Mouse (Mus musculus) heart, postnatal 25 days (tissue): Measurements from ENCODE around the gene Afap1. TPM values are rescaled to one million over a fixed set of nuclear protein-coding genes. Genes with fewer than 3 reads are reported as not detected.
A peak's percentile ranks its signal among the peaks of the same experiment; 100 is the strongest.

Experiments used
- DNase-seq: peaks from one replicate; pipeline ENCODE4 v3.0.0; 2022; ENCODE audit warnings: low spot score
- intact Hi-C: fragments of 180-260 bp; cut with DNase I; formaldehyde crosslinking; loops from one replicate; pipeline ENCODE4 v1.15.1; 2025
- total RNA-seq, 2 experiments: library from RNA; stranded (reverse); gene quantifications; 2 replicates each; pipeline ENCODE4 v1.2.3; 2021

Gene Afap1
- total RNA-seq, 2 experiments from 2014 or later, result 22.8 to 23.9 TPM

DNA sequence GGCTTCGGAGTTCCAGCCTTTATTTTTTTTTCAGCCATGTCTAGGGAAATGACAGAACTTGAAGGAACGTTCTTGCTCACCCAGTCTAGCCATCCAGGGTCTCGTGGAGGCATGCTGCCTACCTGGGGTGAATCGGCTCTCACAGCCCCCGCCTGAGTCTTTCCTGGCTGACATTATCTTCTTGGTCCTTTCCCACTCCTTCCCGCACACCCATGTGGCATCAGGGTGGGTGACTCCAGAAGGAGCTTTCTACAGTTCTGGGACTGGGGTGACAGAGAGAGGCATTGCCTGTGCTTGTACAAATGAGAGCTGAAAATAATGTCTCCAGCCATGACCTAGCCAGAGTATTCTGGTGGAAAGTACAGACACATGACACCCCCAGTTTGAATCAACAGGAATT is 28.0 kb downstream of the Afap1 start:
- intact Hi-C loops, result loop anchor here (2.0 kb wide), 1 partner anchor 26 kb away; no protein-coding TSS in a partner anchor
- DNase-seq, result no peak

DNA sequence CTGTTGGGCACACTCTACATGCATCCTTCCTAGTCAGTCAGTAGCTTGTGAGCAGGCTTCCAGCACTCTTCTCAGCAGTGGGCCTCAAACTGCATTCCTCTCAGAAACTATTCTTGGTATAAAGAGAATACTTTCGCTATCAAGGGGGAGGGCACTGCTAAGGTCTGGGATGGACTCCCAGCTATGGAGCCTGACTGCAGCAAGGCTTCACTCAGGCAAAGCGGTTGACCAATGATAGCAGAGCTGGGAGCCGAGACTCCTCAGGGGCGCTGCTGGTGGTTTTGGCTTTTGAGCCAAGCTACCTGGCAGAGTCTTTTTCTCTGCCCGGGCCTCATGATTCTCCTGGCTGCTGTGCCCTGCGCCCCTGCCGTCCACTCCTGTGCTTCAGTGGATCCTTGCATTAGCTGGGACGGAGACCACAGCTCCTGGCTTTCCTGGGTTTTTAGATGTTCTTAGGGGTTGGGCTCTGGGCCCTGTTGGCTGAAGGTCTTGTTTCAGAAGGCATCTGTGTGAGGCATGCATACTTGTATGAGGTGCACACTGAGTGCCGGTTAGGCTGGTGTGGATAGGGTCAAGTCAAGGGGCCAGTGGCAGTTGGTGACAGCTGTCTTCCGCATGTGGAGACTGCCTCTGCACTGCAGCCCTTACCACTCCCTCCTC is 28.6 kb downstream of the Afap1 start:
- peak; percentile 56 for DNase-seq
- intact Hi-C loops, result loop anchor here (2.0 kb wide), 1 partner anchor 27 kb away; no protein-coding TSS in a partner anchor

DNA sequence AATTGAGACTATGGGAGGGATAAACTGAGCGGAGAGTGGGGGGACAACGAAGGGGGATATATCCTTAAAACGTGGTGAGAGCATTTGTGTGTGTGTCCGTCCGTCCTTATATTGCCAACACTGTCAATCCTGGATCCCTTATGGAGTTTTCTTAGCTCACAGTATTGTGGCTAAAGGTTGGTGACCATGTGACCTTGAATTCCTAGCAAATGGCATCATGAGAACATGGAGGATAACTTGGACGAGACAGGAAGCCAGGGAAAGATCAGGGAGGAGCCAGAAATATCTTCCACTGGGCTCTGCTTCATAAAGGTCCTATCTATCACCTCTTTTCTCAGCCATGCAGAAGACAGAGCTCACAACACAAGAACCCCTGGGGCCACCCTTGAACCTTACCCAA is 30.3 kb downstream of the Afap1 start:
- no peak for DNase-seq
- intact Hi-C loops, result no loop called here

DNA sequence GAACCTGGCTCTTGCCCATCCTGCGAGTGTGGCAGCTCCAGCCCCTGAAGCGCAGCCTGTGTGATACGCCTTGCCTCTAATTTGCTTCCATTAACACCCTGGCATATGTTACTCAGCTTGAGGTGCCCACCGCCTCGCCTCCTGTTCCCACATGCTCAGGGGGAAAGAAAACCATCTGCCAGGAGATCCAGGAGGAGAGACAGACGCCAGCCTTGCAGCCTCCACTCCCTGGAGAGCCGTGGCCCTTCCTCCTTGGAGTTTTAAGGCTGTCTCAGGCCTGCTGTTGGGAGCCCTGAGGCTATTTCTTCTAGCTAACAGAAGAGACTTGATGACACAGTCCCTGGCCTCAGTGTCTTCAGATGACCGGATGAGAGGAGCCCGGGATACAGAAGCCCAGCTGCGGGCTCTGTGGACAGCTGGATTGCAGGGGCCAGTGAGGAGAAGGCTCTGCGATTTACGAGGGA is 32.1 kb downstream of the Afap1 start:
- intact Hi-C loops, result no loop called here
- peak; percentile 19 for DNase-seq

DNA sequence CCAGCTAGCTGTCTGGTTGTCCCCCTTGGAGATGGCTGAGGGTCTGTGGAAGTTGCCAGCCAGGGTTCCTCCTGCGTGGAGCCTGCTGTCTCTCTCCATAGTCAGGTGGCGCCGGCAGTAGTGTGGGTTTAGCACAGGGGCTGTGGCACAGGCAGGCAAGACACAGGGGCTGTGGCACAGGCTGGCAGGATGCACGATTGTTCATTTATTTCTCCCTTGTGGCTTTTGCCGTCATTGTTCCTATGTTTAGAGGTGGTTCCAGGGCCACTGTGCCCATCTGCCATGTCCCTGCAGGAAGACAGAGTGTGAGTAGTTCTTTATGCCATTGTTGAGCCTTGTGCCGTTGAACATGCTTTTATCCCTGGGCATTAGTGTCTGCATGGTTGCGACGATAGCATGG is 33.4 kb downstream of the Afap1 start:
- DNase-seq, result no peak
- intact Hi-C loops, result no loop called here

DNA sequence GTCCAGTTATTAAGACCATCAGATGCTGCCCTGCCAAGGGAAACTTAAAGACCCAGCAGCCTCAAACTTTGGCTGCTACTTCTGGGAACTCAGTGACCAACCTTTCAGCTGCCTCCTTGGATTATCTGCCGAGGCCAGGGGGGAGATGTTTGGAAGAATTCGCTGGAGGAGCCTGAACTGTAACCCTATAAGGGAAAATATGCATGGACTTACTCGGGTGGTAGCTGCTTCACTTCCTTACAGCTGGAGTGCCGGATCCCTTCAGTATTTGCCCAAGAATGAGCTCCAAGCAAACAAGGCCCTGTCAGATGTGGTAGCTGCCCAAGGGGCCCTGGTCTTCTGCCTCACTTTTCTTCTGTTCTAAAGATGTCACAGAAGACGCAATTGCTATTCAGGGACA is 38.2 kb downstream of the Afap1 start:
- intact Hi-C loops, result loop anchor here (5.0 kb wide), 1 partner anchor 761 kb away; no protein-coding TSS in a partner anchor
- DNase-seq, result no peak

DNA sequence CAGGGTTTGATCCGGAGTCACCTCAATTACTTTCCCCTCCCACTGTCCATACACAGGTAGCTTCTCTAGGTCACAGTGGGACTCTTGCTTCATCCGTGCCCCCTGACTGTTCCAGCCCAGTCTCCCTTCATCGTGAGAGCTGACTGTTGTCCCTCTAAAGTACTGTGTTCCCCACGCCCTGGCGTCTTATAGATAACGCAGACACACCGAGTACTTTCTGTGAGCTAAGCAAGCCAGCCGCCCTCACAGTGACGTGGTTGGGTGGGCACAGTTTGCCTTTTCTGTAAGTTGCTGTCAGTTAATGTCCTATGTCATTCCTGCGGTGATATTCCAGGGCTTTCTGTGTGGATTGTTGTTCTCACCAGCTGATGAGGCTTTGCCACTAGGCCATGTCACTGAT is 39.9 kb downstream of the Afap1 start:
- no peak for DNase-seq
- intact Hi-C loops, result loop anchor here (5.0 kb wide), 1 partner anchor 759 kb away; no protein-coding TSS in a partner anchor

DNA sequence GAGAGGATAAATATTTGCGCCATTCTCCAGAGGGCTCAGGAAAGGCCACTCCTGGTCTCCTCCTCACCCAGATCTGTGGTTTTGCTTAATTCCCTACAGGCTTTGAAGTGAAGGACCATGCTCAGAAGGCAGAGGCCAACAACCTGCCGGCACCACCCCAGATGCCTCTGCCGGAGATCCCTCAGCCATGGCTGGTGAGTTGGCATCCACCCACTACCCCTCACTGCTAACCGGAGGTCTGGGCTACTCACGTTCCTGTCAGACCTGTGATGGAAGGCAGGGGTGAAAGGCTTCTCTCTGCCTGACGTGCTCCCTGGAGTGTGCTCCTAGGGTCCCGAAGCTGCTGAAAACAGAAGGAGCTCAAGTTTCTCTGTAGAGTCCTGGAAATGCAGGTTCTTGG is 42.8 kb downstream of the Afap1 start:
- DNase-seq, result no peak
- intact Hi-C loops, result no loop called here

DNA sequence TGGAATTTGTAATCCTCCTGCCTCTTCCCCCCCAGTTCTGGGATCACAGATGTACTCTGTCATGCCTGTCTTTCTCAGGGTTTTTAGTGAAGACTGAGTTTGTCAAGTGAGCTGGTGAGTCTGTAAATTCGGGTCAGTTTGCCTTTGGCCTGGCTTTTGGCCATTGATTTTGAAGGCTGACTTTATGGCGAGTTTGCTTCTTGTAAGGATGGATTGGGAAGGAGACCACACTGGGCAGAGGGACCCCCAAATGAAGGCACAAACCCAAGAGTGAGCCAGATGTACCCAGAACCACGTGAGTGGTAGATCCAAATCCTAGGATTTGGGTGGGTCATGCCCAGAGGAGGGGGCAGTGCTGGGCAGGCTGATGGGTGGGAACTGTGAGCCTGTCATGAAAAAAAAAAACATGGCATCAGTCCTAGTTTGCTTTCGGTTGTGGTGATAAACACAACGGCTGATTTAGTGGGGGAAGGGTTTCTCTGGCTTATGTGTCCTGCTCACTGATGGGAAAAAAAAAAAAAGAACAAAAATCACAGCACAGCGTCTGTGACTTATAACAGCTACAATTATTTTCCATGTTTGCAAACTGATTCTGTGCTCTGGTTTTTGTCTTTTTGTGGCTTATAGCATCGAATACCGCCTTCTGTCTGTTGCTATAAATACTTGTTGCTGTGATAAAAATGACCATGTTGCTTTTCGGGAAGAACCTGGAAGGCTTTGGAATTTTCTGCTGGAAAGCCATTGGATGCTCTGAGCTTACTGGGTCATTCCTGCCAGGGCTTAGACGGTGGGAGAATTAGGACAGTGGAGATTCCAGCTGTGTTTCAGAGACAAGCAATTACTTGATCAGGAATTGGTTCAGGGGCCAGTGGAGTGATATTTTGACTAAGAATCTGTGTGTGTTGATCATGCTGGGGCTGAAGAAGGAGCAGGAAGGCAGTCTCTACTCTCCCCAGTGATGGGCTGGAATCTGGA is 45.4 kb downstream of the Afap1 start:
- intact Hi-C loops, result no loop called here

DNA sequence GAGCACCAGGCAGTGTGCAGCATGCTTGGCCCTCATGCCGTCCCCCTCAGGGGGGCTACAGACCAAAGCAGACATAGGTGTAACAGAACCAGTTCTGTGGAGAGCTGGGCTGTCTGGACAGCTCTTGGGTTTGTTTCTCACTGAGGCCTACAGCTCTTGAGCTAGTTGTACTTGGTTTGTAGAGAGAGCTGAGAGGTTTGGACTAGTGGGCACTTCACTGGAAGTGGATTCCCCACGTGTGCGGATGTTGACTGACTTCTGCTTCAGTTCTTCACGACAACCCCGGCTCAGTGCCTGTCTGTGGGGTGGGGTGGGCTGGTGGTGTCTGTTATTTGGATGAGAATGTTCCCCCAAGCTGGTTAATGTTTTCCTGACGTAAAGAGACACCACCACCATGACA is 46.8 kb downstream of the Afap1 start:
- DNase-seq, result no peak
- intact Hi-C loops, result no loop called here

More for the DNA sequence above, 45.4 kb downstream of the Afap1 start:
- DNase-seq, result no peak

DNA sequence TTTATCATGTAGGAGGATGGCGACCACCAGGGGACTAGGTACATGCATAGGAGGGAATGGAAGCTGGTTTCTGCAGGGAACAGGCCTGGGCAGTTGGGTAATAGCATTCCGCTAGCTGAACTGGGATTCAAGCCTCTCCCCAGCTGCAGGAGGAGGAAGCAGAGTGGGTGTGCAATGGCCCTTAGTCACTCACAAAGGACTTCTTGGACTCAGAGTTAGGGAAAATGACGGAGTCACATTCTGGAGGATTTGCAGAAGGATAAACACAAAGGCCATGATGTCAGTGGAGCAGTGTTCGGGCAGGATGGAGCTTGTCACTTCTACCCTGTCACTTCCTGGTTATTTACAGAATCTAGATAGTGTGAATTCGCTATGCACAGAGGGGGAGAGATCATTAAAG is 50.4 kb downstream of the Afap1 start:
- intact Hi-C loops, result no loop called here
- peak; percentile 51 for DNase-seq

DNA sequence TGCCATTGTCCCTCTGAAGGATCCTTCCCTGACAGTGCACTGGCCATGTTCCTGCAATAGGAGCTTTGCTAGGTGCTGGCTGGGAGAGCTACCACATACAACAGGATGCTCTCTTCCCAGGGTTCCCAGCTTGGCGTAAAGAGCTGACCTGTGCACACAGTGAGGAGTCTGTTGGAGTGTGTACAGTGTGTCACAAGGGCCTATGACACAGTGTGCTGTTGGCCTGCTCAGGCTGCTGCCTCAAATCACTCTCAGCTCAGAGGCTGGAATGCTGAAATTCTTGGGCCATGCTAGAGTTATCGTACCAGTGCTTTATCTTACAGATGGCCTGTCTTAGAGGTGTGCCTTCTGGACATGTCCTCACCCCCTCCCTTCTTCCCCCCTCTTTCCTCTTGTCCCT is 53.7 kb downstream of the Afap1 start:
- intact Hi-C loops, result no loop called here
- no peak for DNase-seq

DNA sequence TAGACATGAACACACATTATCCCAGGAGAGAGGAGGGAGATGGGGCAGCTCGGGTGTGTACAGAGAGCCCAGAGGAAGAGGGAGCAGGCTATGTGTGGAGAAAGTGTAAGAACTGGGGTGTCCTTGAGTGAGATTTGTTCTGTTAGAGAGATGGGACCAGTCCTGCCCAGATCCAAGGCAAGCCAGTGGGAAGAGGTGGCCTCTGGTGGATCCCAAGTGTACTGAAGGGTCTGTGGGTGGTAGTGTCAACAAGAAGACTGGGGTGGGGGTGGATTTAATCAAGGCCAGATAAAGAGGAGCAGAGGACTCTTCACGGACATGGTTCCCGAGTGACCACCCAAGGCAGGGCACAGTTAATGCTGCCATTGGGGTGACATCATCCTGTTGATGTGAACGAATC is 54.3 kb downstream of the Afap1 start:
- no peak for DNase-seq
- intact Hi-C loops, result no loop called here

DNA sequence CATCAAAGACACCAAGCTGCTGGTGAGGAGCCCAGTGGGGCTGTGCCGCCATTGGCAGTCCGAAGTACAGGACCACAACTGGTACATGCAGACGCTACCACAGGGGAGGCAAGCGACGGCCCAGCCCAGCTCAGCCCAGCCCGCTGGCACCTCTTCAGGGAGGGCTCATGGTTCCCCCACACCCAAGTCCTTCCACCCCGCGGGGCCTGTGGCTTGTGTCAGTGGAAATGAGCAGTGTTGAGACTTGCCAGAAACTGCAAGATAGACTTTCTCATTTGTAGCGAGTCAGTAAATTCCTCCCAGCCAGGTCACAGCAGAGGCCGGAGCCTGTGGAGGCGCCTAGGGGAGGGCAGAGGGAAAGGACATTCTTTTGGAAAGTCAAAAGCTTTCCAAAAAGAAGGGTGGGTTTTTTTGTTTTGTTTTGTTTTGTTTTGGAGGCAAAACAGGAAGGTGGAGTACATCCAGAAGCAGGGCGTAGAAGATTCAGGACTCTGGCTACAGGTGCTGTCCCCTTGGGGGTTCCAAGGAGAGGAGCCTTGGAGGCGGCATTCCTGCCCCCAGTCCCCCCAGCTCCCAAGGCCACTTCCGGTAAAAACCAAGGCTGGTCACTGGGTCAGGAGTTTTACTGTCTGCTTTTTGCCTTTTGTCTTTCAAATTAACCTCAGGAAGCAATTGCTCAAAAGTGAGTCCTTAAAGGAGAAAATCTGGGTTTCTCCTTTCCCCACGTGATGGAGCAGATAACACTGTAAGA is 55.3 kb downstream of the Afap1 start:
- peak; percentile 40 for DNase-seq
- intact Hi-C loops, result no loop called here

DNA sequence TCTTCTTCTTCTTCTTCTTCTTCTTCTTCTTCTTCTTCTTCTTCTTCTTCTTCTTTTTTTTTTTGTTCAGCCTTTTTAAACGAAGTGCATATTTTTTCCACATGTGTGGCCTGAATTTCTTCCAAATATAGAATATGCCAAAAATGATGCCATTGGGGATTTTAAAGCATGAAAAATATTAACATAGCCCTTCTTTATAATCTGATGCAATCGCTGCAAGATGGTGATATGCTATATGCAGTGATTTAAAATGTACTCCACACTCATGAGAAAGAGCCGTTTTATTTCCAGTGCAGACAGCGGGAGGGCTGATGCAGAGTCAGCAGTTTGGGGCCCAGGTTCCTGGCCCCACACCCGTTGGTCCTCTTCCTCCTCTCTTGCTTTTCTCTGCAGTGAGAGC is 55.9 kb downstream of the Afap1 start:
- intact Hi-C loops, result no loop called here
- DNase-seq, result no peak

DNA sequence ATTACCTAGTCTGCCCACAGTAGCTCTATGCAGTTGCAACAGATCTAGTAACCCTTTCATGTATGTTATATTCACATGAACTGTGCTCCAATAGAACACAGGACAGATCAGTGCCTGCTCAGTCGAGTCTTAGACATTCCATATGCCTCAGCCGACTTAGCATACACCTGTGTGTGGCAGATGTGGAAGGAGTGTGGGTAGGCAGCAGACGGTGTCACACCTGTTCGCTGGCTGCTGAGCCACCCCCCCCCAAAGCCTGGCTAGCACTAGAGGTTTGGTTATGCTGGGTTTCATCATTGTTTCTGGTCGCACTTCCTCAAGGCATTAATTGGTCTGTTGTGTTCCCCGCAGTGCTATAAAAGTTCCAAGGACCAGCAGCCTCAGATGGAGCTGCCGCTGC is 57.4 kb downstream of the Afap1 start:
- DNase-seq, result no peak

DNA sequence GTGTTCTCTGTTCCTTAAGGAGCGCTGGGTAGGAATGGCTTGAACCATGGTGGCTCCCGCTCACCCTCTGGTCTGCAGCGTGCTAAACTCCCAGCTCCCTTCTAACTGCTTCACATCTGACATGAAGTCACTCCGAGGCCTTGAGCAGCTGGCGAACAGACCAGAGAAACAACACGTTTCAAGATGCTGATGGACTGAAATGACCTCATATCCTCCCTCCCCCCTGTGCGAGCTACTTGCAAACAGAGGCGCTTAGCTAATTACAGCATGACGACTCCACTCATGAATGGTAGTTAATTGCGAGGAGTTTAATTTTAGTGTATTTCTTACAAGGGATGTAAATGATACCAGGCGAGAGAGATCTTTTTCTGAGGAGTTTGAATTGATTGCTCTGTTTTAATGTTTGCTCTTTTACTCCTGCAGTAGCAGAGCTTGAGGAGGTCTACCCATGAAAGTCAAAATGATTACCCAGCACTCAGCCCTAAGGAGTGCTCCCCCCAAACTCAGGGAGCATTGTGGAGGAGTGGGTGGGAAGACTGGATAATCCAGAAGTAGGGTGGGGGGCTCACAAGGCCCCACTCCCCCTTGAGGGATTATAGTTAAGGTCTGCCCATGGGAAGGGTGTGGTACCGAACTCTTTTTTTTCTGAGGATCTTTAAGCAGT is 61.1 kb downstream of the Afap1 start:
- DNase-seq, result peak; percentile 38
- intact Hi-C loops, result loop anchor here (2.0 kb wide), 1 partner anchor 17 kb away; no protein-coding TSS in a partner anchor

More for the DNA sequence above, 57.4 kb downstream of the Afap1 start:
- intact Hi-C loops, result no loop called here

DNA sequence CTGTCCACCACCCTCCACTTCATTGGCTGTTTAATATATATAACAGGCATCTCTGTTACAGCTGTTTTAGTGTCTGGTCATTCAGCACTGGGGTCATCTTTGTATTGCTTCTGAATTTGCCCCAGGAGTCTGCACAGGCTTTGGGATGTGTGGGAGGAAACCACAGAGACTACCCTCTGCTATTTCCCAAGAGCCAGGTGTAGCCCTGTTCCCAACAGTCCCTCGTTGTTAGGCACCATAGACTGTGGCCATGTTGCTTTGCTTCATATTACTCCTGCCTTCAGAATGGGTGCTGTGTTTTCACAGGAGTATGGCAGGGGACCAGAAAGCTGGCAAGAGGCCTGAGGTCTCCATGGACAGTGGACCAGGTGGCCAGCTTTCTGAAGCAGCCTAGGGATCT is 63.1 kb downstream of the Afap1 start:
- intact Hi-C loops, result no loop called here
- DNase-seq, result no peak

DNA sequence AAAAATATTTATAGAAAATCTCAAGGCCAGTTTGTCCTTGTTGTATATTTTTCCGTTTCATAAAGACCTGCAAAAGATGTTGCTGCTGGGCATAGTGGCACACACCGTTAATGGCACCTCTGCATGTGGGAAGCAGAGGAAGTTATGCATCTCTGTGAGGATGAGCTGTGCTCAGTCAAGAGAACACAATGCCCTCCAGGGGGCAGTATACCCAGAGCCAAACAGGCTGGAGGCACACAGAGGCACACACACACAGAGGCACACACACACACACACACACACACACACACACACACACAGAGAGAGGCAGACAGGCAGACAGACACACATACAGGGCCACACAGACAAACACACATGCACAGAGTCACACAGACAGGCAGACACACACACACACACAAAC is 65.6 kb downstream of the Afap1 start:
- no peak for DNase-seq
- intact Hi-C loops, result no loop called here

DNA sequence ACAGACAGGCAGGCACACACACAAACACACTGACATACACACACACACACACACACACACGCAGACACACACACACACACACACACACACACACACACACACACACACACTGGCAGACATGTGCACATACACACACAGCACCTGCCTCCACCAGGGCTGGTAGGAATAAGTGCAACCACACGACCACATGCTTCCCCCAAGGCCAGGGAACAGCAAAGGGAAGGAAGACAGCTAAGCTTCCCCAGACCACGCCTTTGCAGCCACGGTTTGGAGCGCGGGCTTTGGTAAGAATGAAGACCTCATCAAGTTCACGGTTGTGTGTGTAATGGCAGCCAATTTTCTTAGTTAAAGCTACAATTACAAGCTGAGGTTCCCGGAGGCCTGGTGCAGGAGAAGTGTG is 67.0 kb downstream of the Afap1 start:
- intact Hi-C loops, result no loop called here
- no peak for DNase-seq
